Comparison of ENCODE assay signal across 15 mouse cellular contexts in the genomic region with DNA sequence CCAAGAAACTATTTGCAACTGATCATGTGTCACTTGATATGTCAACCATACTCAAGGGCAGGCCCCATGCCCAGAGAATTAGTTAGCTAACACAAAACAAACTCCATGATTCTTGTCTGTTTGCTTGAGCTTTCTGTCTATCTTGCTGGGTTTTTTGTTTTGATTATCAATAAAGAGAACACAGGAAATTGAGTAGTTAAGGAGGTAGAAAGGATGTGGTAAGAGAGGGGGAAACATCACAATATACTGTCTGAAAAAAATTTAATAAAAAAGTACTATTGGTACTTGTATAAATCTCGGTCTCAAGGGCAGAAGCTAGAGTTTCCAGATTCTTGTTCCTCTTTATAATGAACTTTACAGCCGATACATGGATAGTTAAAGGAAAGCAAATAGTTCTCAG.
"Had no signal": no experiment of that assay in that cellular context is flagged by ENCODE, and none has a peak within 500 bp of the region (broad histone marks: within the 10 kb centered on the region; RNA-seq: fewer than 3 reads in every experiment).

No protein-coding gene starts in this region.

- H3K4me2 ChIP-seq: limb, embryonic 12.5 days; liver, embryonic 15.5 days; midbrain, embryonic 15.5 days had no signal

- H3K4me1 ChIP-seq: limb, embryonic 12.5 days; liver, embryonic 15.5 days; midbrain, embryonic 10.5 days; midbrain, embryonic 15.5 days had no signal

- H3K36me3 ChIP-seq: liver, embryonic 15.5 days; midbrain, embryonic 15.5 days had no signal

- ATAC-seq: lung, postnatal 0 days; midbrain, embryonic 15.5 days had no signal

- DNase-seq: kidney, postnatal 36 days; layer of hippocampus, adult 9-11 months; layer of hippocampus, postnatal 36 days; liver; lung, adult 2 months; lung, postnatal 36 days; right cerebral cortex, adult 18-20 months; right cerebral cortex, postnatal 25 days; thymus, postnatal 4 days had no signal

- H3K9ac ChIP-seq: limb, embryonic 12.5 days; liver, embryonic 15.5 days; midbrain, embryonic 15.5 days had no signal

- H3K4me3 ChIP-seq: limb, embryonic 12.5 days; liver, embryonic 15.5 days; midbrain, embryonic 10.5 days; midbrain, embryonic 15.5 days had no signal

- H3K27me3 ChIP-seq: limb, embryonic 12.5 days; liver, embryonic 15.5 days; midbrain, embryonic 15.5 days had no signal

- H3K27ac ChIP-seq: kidney, postnatal 0 days; limb, embryonic 12.5 days; liver, embryonic 15.5 days; midbrain, embryonic 10.5 days; midbrain, embryonic 15.5 days had no signal

- H3K9me3 ChIP-seq: limb, embryonic 12.5 days; liver, embryonic 15.5 days; midbrain, embryonic 10.5 days; midbrain, embryonic 15.5 days had no signal
